Mouse (Mus musculus): Measurements from ENCODE around the gene Aggf1. TPM values are rescaled to one million over a fixed set of nuclear protein-coding genes. Genes with fewer than 3 reads are reported as not detected.

The Aggf1 gene
- polyA plus RNA-seq, 1 experiment from 2014 or later = 41.0 TPM

Other genes with a start within 250 kb of the Aggf1 start
- 1.4 and 1.5 TPM in 2 replicates for gene Pde8b, start 125.0 kb downstream of the Aggf1 start, polyA plus RNA-seq (2016; fragmentation: Nextera tagmentation; extraction: Ambion mirVana)
- gene Zbed3, start 51.7 kb downstream of the Aggf1 start, polyA plus RNA-seq (2016; fragmentation: Nextera tagmentation; extraction: Ambion mirVana) = 51.6 and 55.2 TPM in 2 replicates
- 1.2 and 1.4 TPM in 2 replicates for gene Crhbp, start 69.6 kb upstream of the Aggf1 start, polyA plus RNA-seq (2016; fragmentation: Nextera tagmentation; extraction: Ambion mirVana)
- gene S100z, start 103.4 kb upstream of the Aggf1 start, polyA plus RNA-seq (2016; fragmentation: Nextera tagmentation; extraction: Ambion mirVana) = not detected in 2 replicates
- 0.16 TPM in 1 of 2 replicates, not detected in the other for gene F2rl1, start 149.9 kb upstream of the Aggf1 start, polyA plus RNA-seq (2016; fragmentation: Nextera tagmentation; extraction: Ambion mirVana)
- gene F2r, start 243.1 kb upstream of the Aggf1 start, polyA plus RNA-seq (2016; fragmentation: Nextera tagmentation; extraction: Ambion mirVana) = 106 and 110 TPM in 2 replicates

Measured in forebrain, embryonic 10.5 days (tissue).